Mouse (Mus musculus): Measurements from ENCODE around the gene Utrn. TPM values are rescaled to one million over a fixed set of nuclear protein-coding genes. Genes with fewer than 3 reads are reported as not detected.

Utrn gene
- polyA plus RNA-seq, 1 experiment from 2014 or later, result 23.0 TPM

GRCm38 (mm10) chr10:12865201-12865600 is 4.0 kb downstream of the Utrn start:
- no peak overlapping the region for H3K27ac ChIP-seq (ENCODE audit: low read depth, low read length)
- H3K4me2 ChIP-seq, result no peak overlapping the region
- H3K9me3 ChIP-seq (ENCODE audit: control insufficient read depth, low read length), result no peaks in the 10 kb centered on the region
- no peaks in the 10 kb centered on the region for H3K36me3 ChIP-seq (ENCODE audit: control insufficient read depth, insufficient read depth, low read length)
- 90% methylated on average over 6 of the region's 6 CpGs for WGBS
- no peak for DNase-seq (ENCODE audit: low spot score)
- no peak overlapping the region for H3K4me3 ChIP-seq (ENCODE audit: low read depth, low read length)
- no peaks in the 10 kb centered on the region for H3K27me3 ChIP-seq (replicated peaks; ENCODE audit: control insufficient read depth, insufficient read depth, low read length)
- no peak overlapping the region for H3K9ac ChIP-seq (ENCODE audit: low read depth, low read length)
- ATAC-seq (replicated peaks; ENCODE audit: low FRiP score), result no peak
- peaks cover 7% of the 10 kb centered on the region for H3K4me1 ChIP-seq (replicated peaks; ENCODE audit: control insufficient read depth, insufficient read depth, low read length)

GRCm38 (mm10) chr10:12863581-12863980 is 5.6 kb downstream of the Utrn start:
- peaks cover 7% of the 10 kb centered on the region for H3K4me1 ChIP-seq (replicated peaks; ENCODE audit: control insufficient read depth, insufficient read depth, low read length)
- no peak overlapping the region for H3K27ac ChIP-seq (ENCODE audit: low read depth, low read length)
- no peaks in the 10 kb centered on the region for H3K36me3 ChIP-seq (ENCODE audit: control insufficient read depth, insufficient read depth, low read length)
- H3K9me3 ChIP-seq (ENCODE audit: control insufficient read depth, low read length), result no peaks in the 10 kb centered on the region
- ATAC-seq (replicated peaks; ENCODE audit: low FRiP score) (no peak), DNase-seq (ENCODE audit: low spot score) (no peak)
- H3K4me3 ChIP-seq (ENCODE audit: low read depth, low read length), result no peak overlapping the region
- H3K27me3 ChIP-seq (replicated peaks; ENCODE audit: control insufficient read depth, insufficient read depth, low read length), result no peaks in the 10 kb centered on the region
- H3K4me2 ChIP-seq, result no peak overlapping the region
- 91% methylated on average over 9 of the region's 9 CpGs for WGBS
- H3K9ac ChIP-seq (ENCODE audit: low read depth, low read length), result no peak overlapping the region

GRCm38 (mm10) chr10:12862047-12862446 is 7.1 kb downstream of the Utrn start:
- no peak overlapping the region for H3K4me2 ChIP-seq
- H3K9me3 ChIP-seq (ENCODE audit: control insufficient read depth, low read length), result no peaks in the 10 kb centered on the region
- no peaks in the 10 kb centered on the region for H3K27me3 ChIP-seq (replicated peaks; ENCODE audit: control insufficient read depth, insufficient read depth, low read length)
- H3K27ac ChIP-seq (ENCODE audit: low read depth, low read length), result no peak overlapping the region
- H3K4me1 ChIP-seq (replicated peaks; ENCODE audit: control insufficient read depth, insufficient read depth, low read length), result peaks cover 6% of the 10 kb centered on the region
- DNase-seq (ENCODE audit: low spot score) (no peak), ATAC-seq (replicated peaks; ENCODE audit: low FRiP score) (no peak)
- H3K4me3 ChIP-seq (ENCODE audit: low read depth, low read length), result no peak overlapping the region
- H3K9ac ChIP-seq (ENCODE audit: low read depth, low read length), result no peak overlapping the region
- WGBS, result 79% methylated on average over 8 of the region's 8 CpGs
- no peaks in the 10 kb centered on the region for H3K36me3 ChIP-seq (ENCODE audit: control insufficient read depth, insufficient read depth, low read length)

GRCm38 (mm10) chr10:12861381-12861780 is 7.8 kb downstream of the Utrn start:
- Histone ChIP-seq H3K27ac (ENCODE audit: low read depth, low read length) (no peak overlapping the region), H3K4me1 (replicated peaks; ENCODE audit: control insufficient read depth, insufficient read depth, low read length) (no peaks in the 10 kb centered on the region; the same call in 1 of the 2 replicates), H3K36me3 (ENCODE audit: control insufficient read depth, insufficient read depth, low read length) (no peaks in the 10 kb centered on the region), H3K9ac (ENCODE audit: low read depth, low read length) (no peak overlapping the region), H3K4me3 (ENCODE audit: low read depth, low read length) (no peak overlapping the region), H3K9me3 (ENCODE audit: control insufficient read depth, low read length) (no peaks in the 10 kb centered on the region), H3K27me3 (replicated peaks; ENCODE audit: control insufficient read depth, insufficient read depth, low read length) (no peaks in the 10 kb centered on the region), H3K4me2 (no peak overlapping the region)
- 74% methylated on average over 2 of the region's 2 CpGs for WGBS
- no peak for DNase-seq (ENCODE audit: low spot score)
- no peak for ATAC-seq (replicated peaks; ENCODE audit: low FRiP score)

GRCm38 (mm10) chr10:12860765-12861164 is 8.4 kb downstream of the Utrn start:
- H3K9ac ChIP-seq (ENCODE audit: low read depth, low read length), result no peak overlapping the region
- no peak for DNase-seq (ENCODE audit: low spot score)
- no peaks in the 10 kb centered on the region for H3K4me1 ChIP-seq (replicated peaks; ENCODE audit: control insufficient read depth, insufficient read depth, low read length)
- no peak overlapping the region for H3K4me3 ChIP-seq (ENCODE audit: low read depth, low read length)
- no peaks in the 10 kb centered on the region for H3K36me3 ChIP-seq (ENCODE audit: control insufficient read depth, insufficient read depth, low read length)
- H3K27me3 ChIP-seq (replicated peaks; ENCODE audit: control insufficient read depth, insufficient read depth, low read length), result no peaks in the 10 kb centered on the region
- no peak for ATAC-seq (replicated peaks; ENCODE audit: low FRiP score)
- no peaks in the 10 kb centered on the region for H3K9me3 ChIP-seq (ENCODE audit: control insufficient read depth, low read length)
- 69% methylated on average over 4 of the region's 4 CpGs for WGBS
- H3K4me2 ChIP-seq, result no peak overlapping the region
- no peak overlapping the region for H3K27ac ChIP-seq (ENCODE audit: low read depth, low read length)

- Histone ChIP-seq H3K27ac (ENCODE audit: low read depth, low read length) (no peak overlapping the region), H3K9me3 (ENCODE audit: control insufficient read depth, low read length) (no peaks in the 10 kb centered on the region), H3K4me2 (no peak overlapping the region), H3K27me3 (replicated peaks; ENCODE audit: control insufficient read depth, insufficient read depth, low read length) (no peaks in the 10 kb centered on the region), H3K4me3 (ENCODE audit: low read depth, low read length) (no peak overlapping the region), H3K4me1 (replicated peaks; ENCODE audit: control insufficient read depth, insufficient read depth, low read length) (no peaks in the 10 kb centered on the region), H3K36me3 (ENCODE audit: control insufficient read depth, insufficient read depth, low read length) (no peaks in the 10 kb centered on the region), H3K9ac (ENCODE audit: low read depth, low read length) (no peak overlapping the region)
- no peak for DNase-seq (ENCODE audit: low spot score)
- 39% methylated on average over 7 of the region's 7 CpGs for WGBS
- no peak; the same call in 1 of the 2 replicates for ATAC-seq (replicated peaks; ENCODE audit: low FRiP score)
Measured at GRCm38 (mm10) chr10:12860331-12860730, 8.8 kb downstream of the Utrn start.

- DNase-seq (ENCODE audit: low spot score), result no peak
- Histone ChIP-seq H3K4me3 (ENCODE audit: low read depth, low read length) (no peak overlapping the region), H3K9ac (ENCODE audit: low read depth, low read length) (no peak overlapping the region), H3K9me3 (ENCODE audit: control insufficient read depth, low read length) (no peaks in the 10 kb centered on the region), H3K27ac (ENCODE audit: low read depth, low read length) (no peak overlapping the region), H3K36me3 (ENCODE audit: control insufficient read depth, insufficient read depth, low read length) (no peaks in the 10 kb centered on the region), H3K27me3 (replicated peaks; ENCODE audit: control insufficient read depth, insufficient read depth, low read length) (no peaks in the 10 kb centered on the region), H3K4me2 (no peak overlapping the region), H3K4me1 (replicated peaks; ENCODE audit: control insufficient read depth, insufficient read depth, low read length) (peaks cover 7% of the 10 kb centered on the region; the same call in 1 of the 2 replicates)
- 78% methylated on average over 5 of the region's 5 CpGs for WGBS
- no peak for ATAC-seq (replicated peaks; ENCODE audit: low FRiP score)
Measured at GRCm38 (mm10) chr10:12858017-12858416, 11.1 kb downstream of the Utrn start.

- Histone ChIP-seq H3K4me3 (ENCODE audit: low read depth, low read length) (no peak overlapping the region), H3K9me3 (ENCODE audit: control insufficient read depth, low read length) (no peaks in the 10 kb centered on the region), H3K4me1 (replicated peaks; ENCODE audit: control insufficient read depth, insufficient read depth, low read length) (peaks cover 7% of the 10 kb centered on the region; the same call in 1 of the 2 replicates), H3K27me3 (replicated peaks; ENCODE audit: control insufficient read depth, insufficient read depth, low read length) (no peaks in the 10 kb centered on the region), H3K4me2 (no peak overlapping the region), H3K9ac (ENCODE audit: low read depth, low read length) (no peak overlapping the region), H3K36me3 (ENCODE audit: control insufficient read depth, insufficient read depth, low read length) (no peaks in the 10 kb centered on the region), H3K27ac (ENCODE audit: low read depth, low read length) (no peak overlapping the region)
- DNase-seq (ENCODE audit: low spot score) (no peak), ATAC-seq (replicated peaks; ENCODE audit: low FRiP score) (no peak)
- 77% methylated on average over 6 of the region's 6 CpGs for WGBS
Measured at GRCm38 (mm10) chr10:12854298-12854697, 14.9 kb downstream of the Utrn start.

- H3K9ac ChIP-seq (ENCODE audit: low read depth, low read length), result no peak overlapping the region
- no peak overlapping the region for H3K4me2 ChIP-seq
- no peak for ATAC-seq (replicated peaks; ENCODE audit: low FRiP score)
- H3K4me3 ChIP-seq (ENCODE audit: low read depth, low read length), result no peak overlapping the region
- H3K27me3 ChIP-seq (replicated peaks; ENCODE audit: control insufficient read depth, insufficient read depth, low read length), result no peaks in the 10 kb centered on the region
- DNase-seq (ENCODE audit: low spot score), result no peak
- H3K9me3 ChIP-seq (ENCODE audit: control insufficient read depth, low read length), result no peaks in the 10 kb centered on the region
- no peaks in the 10 kb centered on the region for H3K36me3 ChIP-seq (ENCODE audit: control insufficient read depth, insufficient read depth, low read length)
- 70% methylated on average over 6 of the region's 6 CpGs for WGBS
- no peak overlapping the region for H3K27ac ChIP-seq (ENCODE audit: low read depth, low read length)
- H3K4me1 ChIP-seq (replicated peaks; ENCODE audit: control insufficient read depth, insufficient read depth, low read length), result peaks cover 7% of the 10 kb centered on the region; the same call in 1 of the 2 replicates
Measured at GRCm38 (mm10) chr10:12853776-12854175, 15.4 kb downstream of the Utrn start.

Data from liver, embryonic 11.5 days (tissue).